Mouse (Mus musculus): ENCODE data around the gene Spata22.

DNA sequence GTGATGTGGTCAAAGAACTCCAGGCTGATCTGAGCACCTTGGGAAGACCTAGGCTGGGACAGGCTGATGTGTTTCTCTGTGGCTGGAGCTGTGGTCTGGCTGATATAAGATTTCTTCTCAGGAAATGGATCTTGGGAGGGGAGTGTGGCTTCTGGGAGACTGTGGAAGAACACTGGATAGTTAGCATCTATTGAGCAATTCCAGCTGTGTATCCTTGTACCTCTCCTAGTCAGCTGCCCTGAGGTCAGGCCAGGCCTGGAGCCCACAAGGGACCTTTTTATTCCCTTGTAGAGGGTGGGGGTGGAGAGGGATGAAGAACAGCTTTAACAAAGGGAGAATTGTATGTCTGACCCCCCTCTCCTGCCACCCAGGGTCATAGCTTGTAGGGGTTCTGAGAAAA is 45.2 kb upstream of the Spata22 start:
- TF ChIP-seq CTCF (IDR thresholded peaks at IDR 0.05; ENCODE audit: low read depth, low read length) (no peak), POLR2A (IDR thresholded peaks at IDR 0.05; ENCODE audit: borderline replicate concordance, low read depth, low read length) (no peak)

All from bone marrow macrophage, adult 2 months (primary cell).